Mouse (Mus musculus) liver, adult (tissue): ENCODE measurements around the gene Nrl.

Experiments used
- GATA4 ChIP-seq: IDR thresholded peaks from 2 replicates; pipeline ENCODE4 v1.6.1; 2014; ENCODE audit warnings: mild to moderate bottlenecking, low read length; ENCODE audit not compliant: insufficient replicate concordance

The Nrl gene

GRCm38 (mm10) chr14:55524785-55525184 is at the start of gene Nrl:
Gene Nrl (minus strand): TSS chr14:55524981.
- TF ChIP-seq GATA4, result no peak

GRCm38 (mm10) chr14:55571760-55572159 is 47.0 kb upstream of the Nrl start:
- no peak for TF ChIP-seq GATA4

GRCm38 (mm10) chr14:55570588-55570987 is 45.8 kb upstream of the Nrl start:
- no peak for TF ChIP-seq GATA4

- TF ChIP-seq GATA4, result no peak
Measured at GRCm38 (mm10) chr14:55567496-55567895, 42.7 kb upstream of the Nrl start.

GRCm38 (mm10) chr14:55565748-55566147 is 41.0 kb upstream of the Nrl start:
- no peak for TF ChIP-seq GATA4

- no peak for TF ChIP-seq GATA4
Measured at GRCm38 (mm10) chr14:55563249-55563648, 38.5 kb upstream of the Nrl start.

GRCm38 (mm10) chr14:55561860-55562259 is 37.1 kb upstream of the Nrl start:
- no peak for TF ChIP-seq GATA4

- peak; percentile 91 for TF ChIP-seq GATA4
Measured at GRCm38 (mm10) chr14:55560202-55561073, 35.7 kb upstream of the Nrl start, which contains the start of gene A730061H03Rik. Gene A730061H03Rik (minus strand): TSS chr14:55560406.

- no peak for TF ChIP-seq GATA4
Measured at GRCm38 (mm10) chr14:55559799-55560201, 35.0 kb upstream of the Nrl start, which contains the start of gene Dcaf11. Gene Dcaf11 (plus strand): TSS chr14:55560006.

GRCm38 (mm10) chr14:55558740-55559448 is 34.1 kb upstream of the Nrl start:
- TF ChIP-seq GATA4, result no peak

- no peak for TF ChIP-seq GATA4
Measured at GRCm38 (mm10) chr14:55557587-55557986, 32.8 kb upstream of the Nrl start.

- TF ChIP-seq GATA4, result no peak
Measured at GRCm38 (mm10) chr14:55557003-55557402, 32.2 kb upstream of the Nrl start.

GRCm38 (mm10) chr14:55555788-55556187 is 31.0 kb upstream of the Nrl start:
- no peak for TF ChIP-seq GATA4

GRCm38 (mm10) chr14:55554635-55555034 is 29.9 kb upstream of the Nrl start:
- TF ChIP-seq GATA4, result no peak

- no peak for TF ChIP-seq GATA4
Measured at GRCm38 (mm10) chr14:55551794-55552193, 27.0 kb upstream of the Nrl start.

GRCm38 (mm10) chr14:55551347-55551746 is 26.6 kb upstream of the Nrl start:
- TF ChIP-seq GATA4, result no peak

- no peak for TF ChIP-seq GATA4
Measured at GRCm38 (mm10) chr14:55550191-55550590, 25.4 kb upstream of the Nrl start.

- TF ChIP-seq GATA4, result no peak
Measured at GRCm38 (mm10) chr14:55544334-55544733, 19.6 kb upstream of the Nrl start.
